Mouse (Mus musculus) CH12.LX (cell line): Measurements from ENCODE around the gene Prkch. TPM values are rescaled to one million over a fixed set of nuclear protein-coding genes. Genes with fewer than 3 reads are reported as not detected.
A peak's percentile ranks its signal among the peaks of the same experiment; 100 is the strongest.

Experiments
- DNase-seq: peaks from one replicate; pipeline ENCODE4 v3.0.0-alpha.2; 2013; ENCODE audit errors: extremely low read depth
- H3K27ac ChIP-seq: 2 replicates; pipeline ENCODE4 v1.5.1; 2012; ENCODE audit warnings: low read depth, mild to moderate bottlenecking, control low read depth, moderate library complexity; ENCODE audit not compliant: insufficient read depth
- H3K27me3 ChIP-seq: replicated peaks from 2 replicates; pipeline ENCODE3; 2012; ENCODE audit warnings: inconsistent platforms
- H3K36me3 ChIP-seq, 2 experiments: replicated peaks in 1 of 2; 2 replicates each; pipeline versions ENCODE3 to v1.6.1; 2012; ENCODE audit warnings: inconsistent platforms in 1 of 2, low read length in 1 of 2, mild to moderate bottlenecking in 1 of 2, mixed read lengths in 1 of 2, moderate library complexity in 1 of 2; ENCODE audit not compliant: control insufficient read depth in 1 of 2, insufficient read depth in 1 of 2
- H3K4me1 ChIP-seq, 2 experiments: 2 replicates each; pipeline ENCODE4 v1.6.1; 2012; ENCODE audit warnings: inconsistent platforms in 1 of 2, moderate library complexity in 1 of 2; ENCODE audit not compliant: insufficient read depth in 2 of 2, control insufficient read depth in 1 of 2
- H3K4me2 ChIP-seq: 2 replicates; pipeline ENCODE4 v1.6.1; 2012; ENCODE audit warnings: low read depth, mild to moderate bottlenecking, control low read depth; ENCODE audit not compliant: poor library complexity, insufficient read depth, severe bottlenecking
- H3K4me3 ChIP-seq, 3 experiments: fragments of 150-350 bp in 1 of 3; sonication (generic) in 1 of 3; replicated peaks in 1 of 3; 2 replicates each; pipeline versions ENCODE3 to v1.5.1; 2011 to 2012; ENCODE audit warnings: low read depth in 2 of 3, low read length in 2 of 3, mild to moderate bottlenecking in 2 of 3, moderate library complexity in 2 of 3, control low read depth in 1 of 3, improper control_type of control experiment in 1 of 3, inconsistent platforms in 1 of 3, mixed read lengths in 1 of 3; ENCODE audit not compliant: poor library complexity in 1 of 3
- H3K79me2 ChIP-seq: replicated peaks from 2 replicates; pipeline ENCODE4 v1.6.1; 2012; ENCODE audit warnings: mild to moderate bottlenecking, moderate library complexity; ENCODE audit not compliant: control insufficient read depth, poor library complexity, insufficient read depth, severe bottlenecking; ENCODE audit errors: extremely low read depth
- H3K9ac ChIP-seq: 2 replicates; pipeline ENCODE4 v1.6.1; 2012; ENCODE audit warnings: low read depth, mild to moderate bottlenecking, control low read depth, moderate library complexity; ENCODE audit not compliant: insufficient read depth
- H3K9me3 ChIP-seq: replicated peaks from 2 replicates; pipeline ENCODE3; 2012; ENCODE audit warnings: low read length, inconsistent platforms, mixed read lengths
- BHLHE40 ChIP-seq: IDR thresholded peaks from 2 replicates; pipeline ENCODE4 v1.6.1; 2011; ENCODE audit warnings: mild to moderate bottlenecking, low read depth, low read length, improper control_type of control experiment
- CHD2 ChIP-seq: IDR thresholded peaks from 2 replicates; pipeline ENCODE4 v1.6.1; 2011; ENCODE audit warnings: low read length, improper control_type of control experiment
- CTCF ChIP-seq, 2 experiments: IDR thresholded peaks in 1 of 2; conservative IDR thresholded peaks in 1 of 2; 2 replicates each; pipeline ENCODE4 v1.5.1; 2011 to 2012; ENCODE audit warnings: low read depth in 2 of 2, low read length in 2 of 2, improper control_type of control experiment in 1 of 2, inconsistent platforms in 1 of 2, mild to moderate bottlenecking in 1 of 2, moderate library complexity in 1 of 2
- ETS1 ChIP-seq: conservative IDR thresholded peaks from 2 replicates; pipeline ENCODE4 v1.6.1; 2012; ENCODE audit warnings: low read depth, mild to moderate bottlenecking, inconsistent platforms, low read length, improper control_type of control experiment, moderate library complexity
- HCFC1 ChIP-seq: IDR thresholded peaks from 2 replicates; pipeline ENCODE4 v1.6.1; 2012; ENCODE audit warnings: low read depth, mild to moderate bottlenecking, inconsistent platforms, low read length, improper control_type of control experiment
- IRF4 ChIP-seq: IDR thresholded peaks from 2 replicates; pipeline ENCODE4 v1.6.1; 2014; ENCODE audit warnings: low read depth, mild to moderate bottlenecking, inconsistent platforms, low read length, improper control_type of control experiment
- JUN ChIP-seq: IDR thresholded peaks from 2 replicates; pipeline ENCODE4 v1.6.1; 2011; ENCODE audit warnings: low read depth, mild to moderate bottlenecking, low read length, improper control_type of control experiment, moderate library complexity; ENCODE audit not compliant: insufficient read depth
- MAFK ChIP-seq: IDR thresholded peaks from 2 replicates; pipeline ENCODE4 v1.6.1; 2011; ENCODE audit warnings: low read length, improper control_type of control experiment; ENCODE audit not compliant: insufficient replicate concordance
- MAX ChIP-seq: IDR thresholded peaks from 2 replicates; pipeline ENCODE4 v1.6.1; 2011; ENCODE audit warnings: low read length, improper control_type of control experiment
- NELFE ChIP-seq: IDR thresholded peaks from 2 replicates; pipeline ENCODE4 v1.6.1; 2011; ENCODE audit warnings: low read depth, low read length, improper control_type of control experiment
- PAX5 ChIP-seq: IDR thresholded peaks from 2 replicates; pipeline ENCODE4 v1.6.1; 2012; ENCODE audit warnings: low read length, inconsistent platforms, mixed read lengths
- RAD21 ChIP-seq: IDR thresholded peaks from 2 replicates; pipeline ENCODE4 v1.6.1; 2011; ENCODE audit warnings: low read depth, mild to moderate bottlenecking, low read length, improper control_type of control experiment, moderate library complexity
- RCOR1 ChIP-seq: conservative IDR thresholded peaks from 2 replicates; pipeline ENCODE4 v1.6.1; 2012; ENCODE audit warnings: low read depth, mild to moderate bottlenecking, inconsistent platforms, low read length, improper control_type of control experiment
- SIN3A ChIP-seq: IDR thresholded peaks from 2 replicates; pipeline ENCODE4 v1.6.1; 2012; ENCODE audit warnings: low read length, improper control_type of control experiment, inconsistent platforms
- TCF12 ChIP-seq: IDR thresholded peaks from 2 replicates; pipeline ENCODE4 v1.6.1; 2014; ENCODE audit warnings: low read depth, mild to moderate bottlenecking, inconsistent platforms, low read length, improper control_type of control experiment
- UBTF ChIP-seq: IDR thresholded peaks from 2 replicates; pipeline ENCODE4 v1.6.1; 2012; ENCODE audit warnings: low read depth, mild to moderate bottlenecking, inconsistent platforms, low read length, improper control_type of control experiment, moderate library complexity
- USF1 ChIP-seq: IDR thresholded peaks from 2 replicates; pipeline ENCODE4 v1.6.1; 2014; ENCODE audit warnings: low read depth, mild to moderate bottlenecking, inconsistent platforms, low read length, improper control_type of control experiment
- ZC3H11A ChIP-seq: IDR thresholded peaks from 2 replicates; pipeline ENCODE4 v1.6.1; 2012; ENCODE audit warnings: low read depth, mild to moderate bottlenecking, inconsistent platforms, low read length, improper control_type of control experiment
- ZNF384 ChIP-seq: IDR thresholded peaks from 2 replicates; pipeline ENCODE4 v1.6.1; 2012; ENCODE audit warnings: low read depth, low read length, improper control_type of control experiment, inconsistent platforms
- dilution Hi-C: fragments of 300-500 bp; cut with MboI; formaldehyde crosslinking; loops from 2 replicates; pipeline ENCODE4 v1.14.3; 2020; ENCODE audit warnings: low sequenced_read_pairs; ENCODE audit not compliant: extremely low pct_unique_long_range_greater_than_20kb, extremely low pct_ligation_motif_present
- in situ Hi-C: fragments of 300-500 bp; cut with MboI; formaldehyde crosslinking; loops from 3 replicates; pipeline ENCODE4 v1.14.3; 2019; ENCODE audit warnings: low sequenced_read_pairs, low pct_ligation_motif_present, low pct_unique_long_range_greater_than_20kb, mixed read lengths
- polyA plus RNA-seq: library from polyadenylated mRNA; unstranded; fragments of >175 nt; gene quantifications from 2 replicates; pipeline ENCODE4 v1.2.1, GENCODE M21; 2012; ENCODE audit warnings: low read depth; ENCODE audit not compliant: insufficient read length
- total RNA-seq, 2 experiments: library from RNA; depleted of rRNA; stranded (reverse); fragments of 300-350 nt in 1 of 2; fragments of >200 nt in 1 of 2; gene quantifications; 2 replicates each; pipeline ENCODE4 v1.2.3; 2012 to 2014

Prkch gene
- total and polyA plus RNA-seq, 3 experiments, result 0.76 to 2.3 (median 1.8) TPM

DNA sequence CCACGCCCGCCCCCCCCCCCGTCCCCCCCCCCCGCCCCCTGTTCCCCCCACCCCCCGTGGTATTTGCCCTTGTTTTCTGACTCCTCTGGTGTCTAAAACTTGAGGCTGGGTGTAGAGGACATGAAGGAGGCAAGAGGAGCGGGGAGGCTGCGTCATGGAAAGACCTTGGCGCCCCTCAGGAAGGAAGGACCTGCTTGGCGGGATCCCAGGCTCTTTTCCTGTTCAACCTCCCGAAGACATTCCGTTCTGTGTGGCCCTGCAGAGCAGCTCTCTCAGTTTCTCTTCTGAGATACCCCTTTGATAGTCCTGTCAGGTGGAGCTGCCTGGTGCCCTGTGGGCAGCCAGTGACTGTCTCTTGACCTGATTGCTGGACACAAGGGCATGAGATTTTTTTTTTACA lies 7.0 kb downstream of the Prkch start:
- DNase-seq, result no peak
- H3K27ac ChIP-seq, result no peak overlapping the region
- no peaks in the 10 kb centered on the region for H3K79me2 ChIP-seq
- no peak overlapping the region for H3K4me3 ChIP-seq
- TF ChIP-seq ZNF384, result no peak
- TF ChIP-seq, all 38 proteins: peak for 0
- dilution Hi-C loops, result no loop called here
- Histone ChIP-seq H3K4me1 (peaks cover 10 to 19% of the 10 kb centered on the region in 2 experiments; a peak in 3 of 4 replicates), H3K9me3 (no peaks in the 10 kb centered on the region), H3K36me3 (no peaks in the 10 kb centered on the region), H3K27me3 (peaks cover 4% of the 10 kb centered on the region), H3K9ac (no peak overlapping the region), H3K4me2 (no peak overlapping the region)
- in situ Hi-C loops, result no loop called here

DNA sequence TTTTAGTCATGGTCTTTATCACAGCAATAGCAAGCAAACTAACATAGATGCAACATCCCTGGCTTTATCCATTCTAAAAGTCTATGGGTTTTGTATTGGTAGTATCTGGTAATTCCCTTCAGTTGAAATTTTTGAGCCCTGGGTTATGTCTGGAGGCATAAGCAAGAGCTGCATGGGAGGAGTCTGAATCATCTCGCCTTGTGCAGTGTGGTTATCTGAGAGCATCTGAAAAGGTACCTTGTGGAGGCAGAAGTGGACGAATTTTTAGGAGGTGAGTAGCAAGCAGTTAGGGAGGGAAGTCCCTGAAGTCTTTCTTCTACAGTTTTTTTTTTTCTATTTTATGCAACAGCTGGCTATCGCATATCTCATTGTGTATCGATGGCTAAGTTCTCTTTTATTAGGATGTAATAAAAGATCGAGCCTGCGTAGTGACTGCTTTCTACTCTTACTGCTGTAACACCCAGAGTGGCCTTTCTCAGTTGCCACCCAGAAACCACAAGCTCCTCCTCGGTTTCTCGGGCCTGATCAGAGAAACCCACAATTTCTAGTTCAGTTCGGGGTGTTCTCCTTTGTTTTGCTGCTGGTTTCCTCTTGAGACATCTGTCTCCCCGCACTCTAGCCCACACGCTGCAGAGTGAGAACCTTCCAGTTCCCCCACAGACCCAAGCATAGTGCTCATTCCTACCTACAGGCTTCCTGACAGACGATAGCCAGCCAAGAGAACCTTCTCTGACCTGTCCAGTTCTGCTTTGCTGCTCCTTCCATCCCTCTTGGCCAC lies 8.6 kb downstream of the Prkch start:
- dilution Hi-C loops (no loop called here), in situ Hi-C loops (no loop called here)
- no peak overlapping the region for H3K4me3 ChIP-seq
- no peak overlapping the region for H3K9ac ChIP-seq
- H3K4me1 ChIP-seq, result peaks cover 14 to 25% of the 10 kb centered on the region in 2 experiments; a peak in 3 of 4 replicates
- H3K27me3 ChIP-seq, result no peaks in the 10 kb centered on the region
- no peak overlapping the region for H3K27ac ChIP-seq
- no peak for TF ChIP-seq IRF4
- TF ChIP-seq ZC3H11A, result no peak
- no peak for TF ChIP-seq ZNF384
- no peak for DNase-seq
- no peaks in the 10 kb centered on the region for H3K9me3 ChIP-seq
- H3K36me3 ChIP-seq, result no peaks in the 10 kb centered on the region
- H3K4me2 ChIP-seq, result peak overlapping the region; percentile 29
- no peaks in the 10 kb centered on the region for H3K79me2 ChIP-seq

DNA sequence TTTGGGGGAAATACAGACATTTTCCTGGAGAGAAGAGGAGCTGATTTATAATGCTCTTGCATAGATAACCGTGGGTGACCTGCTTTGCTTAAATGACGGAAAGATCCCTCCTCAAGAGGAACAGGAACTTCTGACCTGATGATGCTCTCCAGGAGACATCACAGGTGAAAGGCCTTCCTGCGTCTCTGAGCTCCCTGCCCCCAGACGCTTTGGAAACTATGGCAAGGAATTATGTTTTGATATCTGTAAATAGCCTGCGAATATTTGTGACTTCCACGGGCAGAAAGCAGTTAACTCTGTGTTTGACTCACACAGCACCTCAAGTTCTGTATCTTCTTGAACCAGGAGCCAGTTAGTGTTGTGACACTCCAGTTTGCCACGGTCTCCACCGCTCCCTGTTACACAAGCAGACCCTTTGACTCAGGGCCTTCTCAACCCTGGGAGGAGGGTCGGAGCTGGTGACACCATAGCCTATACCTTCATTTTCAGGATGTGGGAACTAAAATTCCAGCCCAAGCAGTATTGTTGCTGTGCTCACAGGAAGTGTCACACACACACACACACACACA lies 9.7 kb downstream of the Prkch start:
- no peak for TF ChIP-seq CTCF (conservative IDR thresholded peaks at IDR 0.05 in 1 of 2, IDR thresholded peaks at IDR 0.05 in 1 of 2; ENCODE audit: low read depth in 2 of 2, low read length in 2 of 2)
- TF ChIP-seq RCOR1, result no peak
- TF ChIP-seq JUN, result no peak
- TF ChIP-seq MAFK, result no peak
- no peak for TF ChIP-seq TCF12
- no peak for TF ChIP-seq ZNF384
- TF ChIP-seq PAX5, result no peak
- no peak for TF ChIP-seq IRF4
- TF ChIP-seq BHLHE40, result no peak
- TF ChIP-seq HCFC1, result no peak
- no peak for TF ChIP-seq ETS1
- TF ChIP-seq MAX, result no peak
- TF ChIP-seq RAD21, result no peak
- TF ChIP-seq ZC3H11A, result no peak
- no peak for TF ChIP-seq USF1
- TF ChIP-seq CHD2, result no peak
- TF ChIP-seq NELFE, result no peak
- TF ChIP-seq SIN3A, result no peak
- TF ChIP-seq UBTF, result no peak
- Histone ChIP-seq H3K9me3 (no peaks in the 10 kb centered on the region), H3K4me2 (no peak overlapping the region), H3K9ac (no peak overlapping the region), H3K4me3 (no peak overlapping the region), H3K27me3 (no peaks in the 10 kb centered on the region), H3K4me1 (peaks cover 16 to 32% of the 10 kb centered on the region in 2 experiments; a peak in 3 of 4 replicates), H3K79me2 (no peaks in the 10 kb centered on the region), H3K27ac (no peak overlapping the region), H3K36me3 (no peaks in the 10 kb centered on the region)
- no peak for DNase-seq
- dilution Hi-C loops (no loop called here), in situ Hi-C loops (no loop called here)
